Mouse (Mus musculus): ENCODE measurements around the gene Gm2237. TPM values are rescaled to one million over a fixed set of nuclear protein-coding genes. Genes with fewer than 3 reads are reported as not detected.

Gene Gm2237
- total RNA-seq (2023): not detected

GRCm38 (mm10) chr14:19584804-19585667 is at the start of gene Gm2237:
TSS of gene Gm2237 (minus strand) at chr14:19585135.

GRCm38 (mm10) chr14:19602481-19602880 is 17.5 kb upstream of the Gm2237 start, which contains the start of gene Gm5458:
TSS of gene Gm5458 (minus strand) at chr14:19602581.

GRCm38 (mm10) chr14:19549863-19550262 is 35.1 kb downstream of the Gm2237 start, which contains the start of gene Gm2244:
TSS of gene Gm2244 (minus strand) at chr14:19549963.

Other genes starting within 250 kb of the Gm2237 start
- gene Gm21738, start 166.2 kb downstream of the Gm2237 start, total RNA-seq (2023): 1 to 10 TPM in 1 of 2 experiments, not detected in 1; 3.4 TPM
- gene Gm2244, start 35.2 kb downstream of the Gm2237 start, total RNA-seq (2023): not detected
- gene Gm5458, start 17.4 kb upstream of the Gm2237 start, total RNA-seq (2023): not detected
- under 1 TPM; 0.22 to 0.46 TPM for gene Nid2, start 166.1 kb upstream of the Gm2237 start, total RNA-seq (2023)
- gene Rtraf, start 238.7 kb upstream of the Gm2237 start, total RNA-seq (2023): 10 to 100 TPM; 24.0 to 28.7 TPM